Mouse (Mus musculus) induced T-regulatory cell, adult 2 months (primary cell): ENCODE data around the gene Slain1.

Experiments used
- DNase-seq: peaks from one replicate; pipeline ENCODE4 v3.0.0-alpha.2; 2012; ENCODE audit warnings: low read depth

Slain1 gene

GRCm38 (mm10) chr14:103649896-103650334, at the start of gene Slain1:
Gene Slain1, plus strand, starts transcription at chr14:103650228.
- peak; percentile 98 for DNase-seq

DNA sequence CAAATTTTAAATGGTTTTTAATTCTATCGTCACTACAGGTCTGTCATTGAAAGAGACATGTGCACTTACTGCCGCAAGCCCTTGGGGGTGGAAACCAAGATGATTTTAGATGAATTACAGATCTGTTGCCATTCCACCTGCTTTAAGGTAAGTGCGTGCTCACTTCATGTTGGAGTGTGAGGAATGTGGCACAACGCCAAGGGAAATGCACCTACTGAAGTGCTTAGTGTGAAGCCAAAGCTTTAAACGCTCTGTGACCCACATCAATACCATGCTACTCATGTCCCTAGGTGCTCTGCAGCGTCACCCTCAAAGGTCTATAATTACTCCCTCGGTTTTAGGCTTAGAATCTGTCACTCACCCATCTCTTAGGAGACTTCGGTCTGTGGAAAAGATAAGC, 42.0 kb upstream of the Slain1 start:
- DNase-seq = no peak

GRCm38 (mm10) chr14:103613573-103614271, 36.3 kb upstream of the Slain1 start:
- no peak for DNase-seq

DNA sequence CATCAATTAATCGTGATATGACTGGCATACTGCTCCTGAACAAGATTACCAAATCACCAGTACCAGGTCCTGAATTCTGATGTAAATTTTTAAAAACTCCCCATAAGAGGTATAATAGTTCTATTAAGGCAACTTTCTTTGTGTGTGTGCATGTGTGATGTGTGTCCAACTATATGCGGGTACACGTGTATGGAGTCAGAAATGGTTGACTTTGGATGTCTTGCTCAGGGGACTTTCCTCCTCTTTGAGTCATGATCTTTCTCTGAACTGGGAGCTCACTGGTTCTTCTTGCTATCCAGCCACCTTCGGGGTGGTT, 35.8 kb upstream of the Slain1 start:
- no peak for DNase-seq

GRCm38 (mm10) chr14:103619756-103620155, 30.3 kb upstream of the Slain1 start:
- peak; percentile 71 for DNase-seq

GRCm38 (mm10) chr14:103621207-103621606, 28.8 kb upstream of the Slain1 start:
- DNase-seq = peak; percentile 60

DNA sequence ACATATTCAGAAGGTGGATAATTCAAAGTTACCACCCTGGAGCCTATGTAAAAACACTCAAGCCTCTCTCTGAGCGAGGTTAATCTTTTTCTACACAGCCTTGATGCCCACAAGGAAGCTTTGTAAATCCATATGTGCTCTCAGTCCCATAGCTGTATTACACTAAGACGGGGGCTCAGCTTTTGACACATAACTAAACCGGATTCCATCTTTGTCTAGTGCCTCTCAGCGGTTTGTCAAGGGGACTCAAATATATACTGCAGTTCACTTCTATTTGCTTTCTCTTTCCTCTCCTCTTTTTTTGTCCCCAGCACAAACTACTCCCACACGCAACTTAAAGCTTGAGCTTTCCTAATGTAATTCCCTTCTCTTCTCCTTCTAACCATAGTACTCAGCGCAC, 23.9 kb upstream of the Slain1 start:
- no peak for DNase-seq

DNA sequence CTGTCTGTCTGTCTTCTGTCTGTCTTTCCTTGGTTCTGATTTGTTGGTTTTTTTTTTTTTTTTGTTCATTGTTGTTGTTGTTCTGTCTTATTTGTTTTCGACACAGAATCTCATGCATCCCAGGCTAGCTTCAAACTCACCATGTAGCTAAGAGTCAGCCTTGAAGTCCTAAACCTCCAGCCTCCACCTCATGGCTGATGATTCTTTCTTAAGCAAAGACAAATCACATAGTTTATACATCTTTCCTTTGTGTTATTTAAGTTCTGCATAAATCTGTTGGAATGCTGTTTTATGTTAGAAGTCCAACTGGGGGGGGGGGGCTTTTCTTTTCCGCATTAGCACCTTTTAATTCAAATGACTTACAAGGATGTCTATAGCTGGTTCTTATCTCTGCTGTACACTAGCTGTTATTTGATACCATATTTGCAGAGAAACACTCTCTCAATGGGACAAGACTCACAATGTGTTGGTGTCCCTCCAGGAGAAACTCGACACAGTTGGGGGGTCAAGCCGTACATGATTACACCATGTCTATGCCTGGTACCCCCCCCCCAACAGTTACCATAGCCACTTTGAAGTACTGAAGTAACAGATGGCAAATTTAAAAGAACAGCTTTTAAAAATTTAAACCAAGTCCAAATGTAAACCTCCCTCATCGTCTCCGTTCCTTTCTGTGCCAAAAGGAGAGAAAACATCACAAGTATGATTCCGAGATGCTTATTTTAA, 20.2 kb upstream of the Slain1 start:
- DNase-seq = no peak

- DNase-seq = peak; percentile 69
Measured at GRCm38 (mm10) chr14:103630545-103630944, 19.5 kb upstream of the Slain1 start.

DNA sequence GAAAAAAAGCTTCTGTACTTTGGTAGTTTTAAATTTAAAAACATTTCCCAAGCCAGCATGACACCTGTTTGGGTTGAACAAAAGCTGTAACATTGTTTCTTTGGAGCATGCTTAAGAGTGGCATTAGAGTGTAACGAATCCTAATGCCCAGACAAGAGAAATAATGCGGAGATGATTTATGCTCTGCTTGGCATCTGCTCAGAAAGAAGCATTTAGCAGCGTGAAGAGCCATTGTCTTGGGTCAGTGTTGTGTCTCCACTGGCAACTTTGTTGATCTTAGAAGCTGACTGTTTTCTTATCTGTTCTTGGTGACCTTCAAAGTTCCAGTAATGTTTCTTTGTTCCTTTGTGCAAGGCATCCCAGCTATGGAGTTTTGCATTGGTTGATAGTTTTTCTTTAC, 6.1 kb upstream of the Slain1 start:
- DNase-seq = no peak

DNA sequence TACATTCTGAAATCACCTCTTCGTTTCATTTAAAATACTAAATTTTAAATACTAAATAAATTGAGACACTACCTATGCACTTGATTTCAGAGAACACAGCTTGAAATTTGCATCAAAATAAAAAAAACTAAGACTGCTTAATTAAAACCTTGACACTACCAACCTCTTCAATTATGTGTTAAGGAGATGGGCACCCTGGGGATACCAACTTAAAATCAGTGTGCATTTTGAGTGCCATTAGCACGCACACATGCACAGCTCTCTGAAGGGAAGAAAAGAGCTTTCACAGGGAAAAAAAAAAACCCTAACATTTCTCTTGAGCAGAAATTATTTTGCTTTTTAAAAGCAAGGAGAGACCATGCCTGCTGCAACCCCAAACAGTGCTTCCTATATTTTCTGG, 2.0 kb upstream of the Slain1 start:
- DNase-seq = no peak

DNA sequence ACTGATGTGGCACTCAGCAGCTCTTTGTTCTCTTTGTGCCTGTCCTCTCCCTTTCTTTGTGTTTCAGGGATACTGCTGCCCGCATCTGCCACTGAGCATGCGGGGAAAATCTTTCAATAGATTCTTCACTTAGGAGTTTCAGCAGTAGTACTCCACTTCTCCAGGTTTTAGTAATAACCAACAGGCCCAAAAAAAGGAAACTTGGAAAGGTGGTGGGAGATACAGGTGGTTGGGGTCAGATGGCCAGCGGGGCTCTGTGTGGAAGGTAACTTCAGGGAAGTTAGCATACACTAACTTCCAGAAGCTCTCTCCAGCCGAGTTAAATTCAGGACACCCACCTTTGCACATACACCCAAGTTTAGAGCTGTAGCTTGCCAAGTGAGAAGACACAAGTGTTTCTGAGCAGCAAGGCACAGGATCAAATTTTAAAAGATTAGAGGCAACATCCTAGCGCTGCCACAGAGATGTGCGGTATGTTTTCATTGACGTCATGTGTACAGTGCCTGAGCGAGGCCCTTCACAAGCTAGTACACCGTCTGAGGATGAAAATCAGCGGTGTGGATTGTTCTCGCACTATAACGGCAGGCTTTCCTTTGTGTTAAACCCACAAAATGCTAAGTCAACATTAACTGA, 1.3 kb upstream of the Slain1 start:
- peak; percentile 71 for DNase-seq

DNA sequence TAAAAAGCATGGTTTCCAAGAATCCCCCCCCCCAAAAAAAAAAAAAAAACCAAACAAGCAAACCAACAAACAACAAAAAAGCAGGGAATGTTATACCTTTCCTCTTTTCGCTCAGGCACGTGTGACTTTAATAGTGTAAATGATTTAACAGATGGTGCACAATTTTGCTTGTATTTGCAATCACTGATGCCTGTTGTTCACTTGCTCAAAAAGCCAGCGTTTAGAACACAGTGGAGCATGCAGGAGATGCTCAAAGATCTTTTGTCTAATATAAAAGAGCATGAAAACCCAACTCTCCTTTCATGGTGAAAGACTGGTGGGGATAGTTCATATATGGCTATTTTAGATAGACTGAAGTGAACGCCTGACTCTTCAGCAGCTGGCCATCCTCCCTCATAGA, 726 bp upstream of the Slain1 start:
- no peak for DNase-seq

DNA sequence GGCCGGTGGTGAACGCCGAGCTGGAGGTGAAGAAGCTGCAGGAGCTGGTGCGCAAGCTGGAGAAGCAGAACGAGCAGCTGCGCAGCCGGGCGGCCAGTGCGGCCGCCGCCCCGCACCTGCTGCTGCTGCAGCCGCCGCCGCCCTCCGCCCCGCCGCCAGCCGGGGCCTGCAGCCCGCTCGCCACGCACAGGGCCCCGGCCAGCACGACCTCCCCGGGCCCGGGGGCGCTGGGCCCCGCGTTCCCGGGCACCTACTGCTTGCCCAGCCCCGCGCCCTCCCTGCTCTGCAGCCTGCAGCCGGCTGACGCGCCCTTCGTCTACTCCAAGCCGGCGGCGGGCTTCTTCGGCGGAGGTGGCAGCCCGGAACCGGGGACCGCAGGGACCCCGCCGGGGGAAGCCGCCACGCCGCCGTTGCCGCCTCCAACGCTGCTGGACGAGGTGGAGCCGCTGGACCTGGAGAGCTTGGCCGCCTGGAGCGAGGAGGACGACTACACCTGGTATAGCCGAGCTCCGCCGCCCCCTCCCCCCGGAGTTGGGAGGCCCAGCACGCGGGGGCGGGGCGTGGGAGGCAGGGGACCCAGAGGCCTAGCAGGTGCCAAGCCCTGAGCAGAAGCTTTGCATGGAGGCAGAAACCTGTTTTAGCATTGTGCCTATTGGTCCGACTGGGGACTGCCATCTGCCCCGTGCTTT, 529 bp downstream of the Slain1 start:
- DNase-seq = peak; percentile 86

DNA sequence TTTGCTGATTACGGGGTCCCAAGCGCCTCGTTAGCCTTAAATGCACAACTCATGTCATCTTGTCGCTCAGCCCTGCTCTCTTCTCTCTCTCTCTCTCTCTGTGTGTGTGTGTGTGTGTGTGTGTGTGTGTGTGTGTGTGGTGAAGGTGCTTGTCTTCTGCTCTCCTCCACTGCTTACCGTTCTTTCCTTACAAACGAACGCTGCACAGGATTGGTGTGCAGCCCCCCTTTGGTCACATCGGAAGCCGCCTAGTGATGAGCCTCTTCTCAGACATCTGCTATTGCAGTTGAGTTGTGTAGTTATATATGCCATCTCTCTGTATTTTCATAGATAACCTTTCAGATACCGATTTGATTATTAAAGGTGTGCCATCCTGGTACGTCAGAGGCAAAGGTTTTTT, 1.1 kb downstream of the Slain1 start:
- no peak for DNase-seq

GRCm38 (mm10) chr14:103651562-103651961, 1.5 kb downstream of the Slain1 start:
- peak; percentile 68 for DNase-seq

DNA sequence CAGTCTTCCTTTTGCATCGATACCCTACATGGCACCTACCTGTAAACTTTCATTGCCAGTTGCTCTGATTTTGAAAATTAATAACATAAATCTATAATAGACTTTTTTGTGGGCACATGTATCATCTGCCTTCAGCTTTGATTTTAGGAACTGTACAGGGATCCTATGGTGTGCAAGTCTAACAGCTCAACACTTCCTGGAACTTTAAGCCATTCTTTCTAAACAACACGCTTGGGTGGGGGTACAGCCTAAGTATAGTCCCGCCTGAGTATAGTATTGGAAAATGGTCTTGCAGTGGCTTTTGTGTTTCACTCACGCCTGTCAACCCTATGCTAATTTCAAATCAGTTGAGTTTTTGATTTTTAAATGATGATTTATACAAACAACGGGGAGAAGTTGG, 2.5 kb downstream of the Slain1 start:
- no peak for DNase-seq

GRCm38 (mm10) chr14:103653800-103654199, 3.8 kb downstream of the Slain1 start:
- DNase-seq = peak; percentile 86

GRCm38 (mm10) chr14:103655448-103655847, 5.4 kb downstream of the Slain1 start:
- DNase-seq = no peak

GRCm38 (mm10) chr14:103657876-103658275, 7.8 kb downstream of the Slain1 start:
- no peak for DNase-seq

DNA sequence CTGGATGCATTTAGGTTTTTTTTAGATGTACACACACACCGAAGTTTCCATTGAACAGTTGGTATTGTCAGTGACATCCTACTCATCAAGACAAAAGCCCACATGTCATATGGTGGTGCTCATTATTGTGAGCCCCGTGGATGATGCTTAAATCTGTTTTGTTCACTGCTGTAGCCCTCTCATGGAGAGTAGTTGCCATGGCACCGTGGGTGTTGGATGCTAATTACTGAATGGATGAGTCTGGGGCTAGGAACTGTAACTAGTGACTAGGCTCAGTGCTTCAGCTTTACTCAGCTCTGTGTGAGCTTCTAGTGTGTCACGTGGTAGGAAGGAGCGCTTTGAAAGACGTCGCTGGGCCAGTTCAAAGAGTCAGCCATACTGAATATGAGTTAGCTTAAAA, 13.0 kb downstream of the Slain1 start:
- DNase-seq = peak; percentile 58

DNA sequence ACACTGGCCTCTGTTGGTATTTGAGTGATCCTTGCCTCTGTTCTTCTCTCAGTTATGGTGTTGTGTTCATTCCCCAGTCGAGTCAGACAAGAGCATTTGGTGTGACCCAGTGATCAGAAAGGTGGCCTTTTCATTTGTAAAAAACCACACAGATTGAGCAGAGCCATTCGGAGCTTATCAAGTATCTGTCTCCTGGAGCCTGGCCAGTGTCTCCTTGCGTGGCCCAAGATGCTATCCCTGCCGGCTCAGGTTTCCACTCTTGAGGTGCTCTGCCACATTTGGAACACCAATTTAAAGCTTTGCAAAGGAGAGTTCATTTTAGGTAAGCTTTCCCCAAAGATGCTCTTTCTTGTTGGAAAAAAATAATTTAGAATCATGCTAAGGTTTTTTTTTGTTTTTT, 14.4 kb downstream of the Slain1 start:
- no peak for DNase-seq
